Comparison of ENCODE assay signal across 39 mouse cellular contexts in genomic region chr2:85027281-85027680, GRCm38 (mm10). TPM values are rescaled to one million over a fixed set of nuclear protein-coding genes. Genes with fewer than 3 reads are reported as not detected.
A peak's percentile ranks its signal among the peaks of the same experiment; 100 is the strongest.
DNase-seq lines count a peak whose midpoint lies in the region; ATAC-seq and TF ChIP-seq lines count a peak whose summit lies in the region.
"Had no signal": no experiment of that assay in that cellular context is flagged by ENCODE, and none has a peak within 500 bp of the region (broad histone marks: within the 10 kb centered on the region; RNA-seq: fewer than 3 reads in every experiment).

No protein-coding gene starts in this region.

- H3K27me3 ChIP-seq in liver, embryonic 16.5 days (ENCODE audit: control insufficient read depth, insufficient read depth, low read depth, low read length), result no peaks in the 10 kb centered on the region; the same call in none of the 2 replicates
- H3K27me3 ChIP-seq in liver, embryonic 12.5 days (replicated peaks), result peaks cover 44% of the 10 kb centered on the region
- H3K27me3 ChIP-seq in MEL (ENCODE audit: control insufficient read depth in 1 of 2, insufficient read depth in 2 of 2, low read length in 2 of 2), result 0 out of 4 replicates have a peak, but pooled peaks cover 0 to 1% of the 10 kb centered on the region in 2 experiments
- H3K27me3 ChIP-seq: limb, embryonic 12.5 days; neural tube, embryonic 12.5 days had no signal

- H3K4me2 ChIP-seq in liver, embryonic 16.5 days (ENCODE audit: low read depth, low read length), result no peak overlapping the region
- H3K4me2 ChIP-seq in liver, embryonic 12.5 days, result no peak overlapping the region
- H3K4me2 ChIP-seq: heart, embryonic 12.5 days; hindbrain, embryonic 14.5 days; limb, embryonic 12.5 days; liver, embryonic 11.5 days; midbrain, embryonic 11.5 days; neural tube, embryonic 12.5 days had no signal

- H3K36me3 ChIP-seq in liver, embryonic 16.5 days (ENCODE audit: control insufficient read depth, insufficient read depth), result no peaks in the 10 kb centered on the region
- H3K36me3 ChIP-seq in liver, embryonic 12.5 days, result no peaks in the 10 kb centered on the region
- peaks cover 0 to 8% of the 10 kb centered on the region in 2 experiments; a peak in 2 of 4 replicates for H3K36me3 ChIP-seq in MEL (ENCODE audit: control insufficient read depth in 1 of 2, insufficient read depth in 2 of 2, low read length in 2 of 2)
- H3K36me3 ChIP-seq: heart, embryonic 12.5 days; limb, embryonic 12.5 days; neural tube, embryonic 12.5 days had no signal

- no peak for TF ChIP-seq CTCF in MEL (IDR thresholded peaks at IDR 0.05 in 2 of 3, conservative IDR thresholded peaks at IDR 0.05 in 1 of 3; ENCODE audit: control insufficient read depth in 1 of 3, insufficient read depth in 1 of 3, low read depth in 2 of 3, low read length in 3 of 3, poor library complexity in 1 of 3, severe bottlenecking in 1 of 3)

- TF ChIP-seq EP300 in MEL (IDR thresholded peaks at IDR 0.05; ENCODE audit: low read depth in 1 of 2, low read length in 2 of 2), result no peak

- no peaks in the 10 kb centered on the region for H3K79me2 ChIP-seq in MEL (ENCODE audit: control insufficient read depth, insufficient read depth, low read length, poor library complexity)

- peak; percentile 22; the same call in 1 of the 2 replicates for ATAC-seq in liver, embryonic 16.5 days (ENCODE audit: low read depth)
- ATAC-seq in liver, embryonic 12.5 days, result no peak
- peak; percentile 72 for ATAC-seq in granulocyte monocyte progenitor cell, adult 5-6 weeks (replicated peaks; ENCODE audit: poor library complexity, severe bottlenecking)
- peak; percentile 72 for ATAC-seq in neutrophil, adult 5-6 weeks (ENCODE audit: extremely low read depth, insufficient number of reproducible peaks, low FRiP score, poor library complexity, severe bottlenecking)
- ATAC-seq: CD4-positive, CD25-positive, alpha-beta regulatory T cell, adult 4 months; forebrain, embryonic 16.5 days; intestine, postnatal 0 days; midbrain, embryonic 16.5 days had no signal

- H3K27ac ChIP-seq in liver, embryonic 16.5 days (ENCODE audit: low read length), result no peak overlapping the region
- no peak overlapping the region for H3K27ac ChIP-seq in liver, embryonic 12.5 days
- peak overlapping the region; percentile 47 for H3K27ac ChIP-seq in MEL (ENCODE audit: control insufficient read depth, low read depth, low read length)
- H3K27ac ChIP-seq: heart, adult 2 months; hindbrain, embryonic 14.5 days; limb, embryonic 12.5 days; neural tube, embryonic 12.5 days had no signal

- TF ChIP-seq RAD21 in MEL (IDR thresholded peaks at IDR 0.05; ENCODE audit: low read depth, low read length), result no peak

- no peak for TF ChIP-seq POLR2A in MEL (IDR thresholded peaks at IDR 0.05; ENCODE audit: control insufficient read depth in 1 of 2, insufficient read depth in 1 of 2, low read depth in 1 of 2, low read length in 2 of 2, poor library complexity in 1 of 2)

- H3K4me3 ChIP-seq in liver, embryonic 16.5 days (ENCODE audit: low read depth, low read length), result no peak overlapping the region
- no peak overlapping the region for H3K4me3 ChIP-seq in liver, embryonic 12.5 days
- no peak overlapping the region for H3K4me3 ChIP-seq in MEL (ENCODE audit: control insufficient read depth in 1 of 2, insufficient read depth in 1 of 2, low read depth in 2 of 2, low read length in 2 of 2)
- H3K4me3 ChIP-seq: erythroblast, embryonic 14.5 days; heart, adult 2 months; heart, embryonic 12.5 days; limb, embryonic 12.5 days; myocyte; neural tube, embryonic 12.5 days had no signal

- H3K4me1 ChIP-seq in liver, embryonic 16.5 days (ENCODE audit: control insufficient read depth, low read depth, low read length), result no peaks in the 10 kb centered on the region
- H3K4me1 ChIP-seq in liver, embryonic 12.5 days, result peaks cover 8% of the 10 kb centered on the region
- peaks cover 3 to 15% of the 10 kb centered on the region in 2 experiments for H3K4me1 ChIP-seq in MEL (ENCODE audit: control insufficient read depth in 1 of 2, insufficient read depth in 2 of 2, low read length in 2 of 2)
- H3K4me1 ChIP-seq: heart, embryonic 12.5 days; limb, embryonic 12.5 days; neural tube, embryonic 12.5 days had no signal

- no peak overlapping the region for H3K9ac ChIP-seq in liver, embryonic 16.5 days (ENCODE audit: low read depth, low read length)
- no peak overlapping the region for H3K9ac ChIP-seq in liver, embryonic 12.5 days
- peak overlapping the region; percentile 17; the same call in 1 of the 2 replicates for H3K9ac ChIP-seq in MEL (ENCODE audit: control insufficient read depth, low read depth, low read length, poor library complexity, severe bottlenecking)
- H3K9ac ChIP-seq: heart, embryonic 12.5 days; hindbrain, embryonic 14.5 days; limb, embryonic 12.5 days; neural tube, embryonic 12.5 days had no signal

- peak; percentile 79 for DNase-seq in MEL (ENCODE audit: low read depth, low spot score)
- no peak for DNase-seq in frontal cortex, postnatal 14 days (ENCODE audit: low spot score in 2 of 2)
- no peak for DNase-seq in cerebellum, postnatal 25 days
- DNase-seq in layer of hippocampus, adult 9-11 months, result no peak
- DNase-seq: adrenal gland, adult 8-10 months; cerebellum, adult 11 months; cerebellum, adult 9-11 months; gastrocnemius, postnatal 10 days; heart, adult 2 months; heart, postnatal 4 days; kidney, adult 9 months; kidney, postnatal 10 days; lung, adult 2 months; lung, postnatal 10 days; thymus, adult 18-20 months; thymus, postnatal 25 days had no signal

- WGBS in liver, embryonic 16.5 days (ENCODE audit: insufficient replicate concordance), result 24% methylated on average over 5 of the region's 5 CpGs
- 22% methylated on average over 5 of the region's 5 CpGs for WGBS in liver, embryonic 12.5 days (ENCODE audit: insufficient replicate concordance)

- no peaks in the 10 kb centered on the region for H3K9me3 ChIP-seq in liver, embryonic 16.5 days (replicated peaks; ENCODE audit: control insufficient read depth, low read length)
- H3K9me3 ChIP-seq in liver, embryonic 12.5 days (replicated peaks), result no peaks in the 10 kb centered on the region
- no peaks in the 10 kb centered on the region for H3K9me3 ChIP-seq in MEL (replicated peaks; ENCODE audit: insufficient read depth, low read length)
- H3K9me3 ChIP-seq: heart, embryonic 12.5 days; limb, embryonic 12.5 days; neural tube, embryonic 12.5 days had no signal

TF ChIP-seq in MEL, 35 proteins besides CTCF, POLR2A, EP300 and RAD21 (continues in another document):
- 0 out of 2 replicates have a peak, but pooled peaks have one; percentile 30 for TF ChIP-seq TBP (IDR thresholded peaks at IDR 0.05; ENCODE audit: low read depth, low read length)

RNA-seq across cellular contexts. Expression of gene Ssrp1, which starts 9.8 kb away (rescaled TPM):
- polyA plus RNA-seq in liver, embryonic 16.5 days (2015; fragmentation: Nextera tagmentation; extraction: Ambion mirVana), result 127 and 134 TPM in 2 replicates
- 228 and 230 TPM in 2 replicates for polyA plus RNA-seq in liver, embryonic 12.5 days (2016; fragmentation: Nextera tagmentation; extraction: Ambion mirVana)
- 239 and 256 TPM in 2 replicates for total RNA-seq in MEL (2012; rRNA removed)
- 100 to 1,000 TPM; 420 to 875 TPM for polyA plus RNA-seq in MEL (2012; ENCODE audit: insufficient read depth in 1 of 2, insufficient read length in 2 of 2, low read depth in 1 of 2, low replicate concordance in 2 of 2, missing spikeins in 1 of 2)
- total RNA-seq in granulocyte monocyte progenitor cell, adult 5-6 weeks (2014; fragmentation: Nextera tagmentation), result 229 and 255 TPM in 2 replicates
- 454 and 456 TPM in 2 replicates for total RNA-seq in granulocyte monocyte progenitor cell, adult 5-6 weeks (2017)
- 133 and 139 TPM in 2 replicates for total RNA-seq in neutrophil, adult 5-6 weeks (2017)

RNA-seq across cellular contexts. Expression of gene P2rx3, which starts 10.0 kb away (rescaled TPM):
- 0.46 and 0.55 TPM in 2 replicates for polyA plus RNA-seq in liver, embryonic 16.5 days (2015; fragmentation: Nextera tagmentation; extraction: Ambion mirVana)
- polyA plus RNA-seq in liver, embryonic 12.5 days (2016; fragmentation: Nextera tagmentation; extraction: Ambion mirVana), result 0.30 and 0.61 TPM in 2 replicates
- total RNA-seq in MEL (2012; rRNA removed), result 0.26 TPM in 1 of 2 replicates, not detected in the other
- polyA plus RNA-seq in MEL (2012; ENCODE audit: insufficient read depth in 1 of 2, insufficient read length in 2 of 2, low read depth in 1 of 2, low replicate concordance in 2 of 2, missing spikeins in 1 of 2), result under 1 TPM in 1 of 2 experiments, not detected in 1; 0.36 TPM
- 0.68 and 0.92 TPM in 2 replicates for total RNA-seq in granulocyte monocyte progenitor cell, adult 5-6 weeks (2014; fragmentation: Nextera tagmentation)
- total RNA-seq in granulocyte monocyte progenitor cell, adult 5-6 weeks (2017), result 0.10 and 0.52 TPM in 2 replicates
- total RNA-seq in neutrophil, adult 5-6 weeks (2017), result not detected in 2 replicates
- polyA plus RNA-seq: erythroblast, embryonic 14.5 days had no signal

RNA-seq across cellular contexts. Expression of gene Tnks1bp1, which starts 20.5 kb away (rescaled TPM):
- 5.4 and 6.4 TPM in 2 replicates for polyA plus RNA-seq in liver, embryonic 16.5 days (2015; fragmentation: Nextera tagmentation; extraction: Ambion mirVana)
- polyA plus RNA-seq in liver, embryonic 12.5 days (2016; fragmentation: Nextera tagmentation; extraction: Ambion mirVana), result 7.9 and 8.7 TPM in 2 replicates
- 5.5 and 5.9 TPM in 2 replicates for total RNA-seq in MEL (2012; rRNA removed)
- 1 to 10 TPM in 1 of 2 experiments, not detected in 1; 9.9 TPM for polyA plus RNA-seq in MEL (2012; ENCODE audit: insufficient read depth in 1 of 2, insufficient read length in 2 of 2, low read depth in 1 of 2, low replicate concordance in 2 of 2, missing spikeins in 1 of 2)
- total RNA-seq in granulocyte monocyte progenitor cell, adult 5-6 weeks (2014; fragmentation: Nextera tagmentation), result 0.47 and 1.4 TPM in 2 replicates
- 2.2 and 4.9 TPM in 2 replicates for total RNA-seq in granulocyte monocyte progenitor cell, adult 5-6 weeks (2017)
- 10.6 and 13.3 TPM in 2 replicates for total RNA-seq in neutrophil, adult 5-6 weeks (2017)

RNA-seq across cellular contexts. Expression of gene Prg3, which starts 39.3 kb away (rescaled TPM):
- polyA plus RNA-seq in liver, embryonic 16.5 days (2015; fragmentation: Nextera tagmentation; extraction: Ambion mirVana), result 5.0 and 5.6 TPM in 2 replicates
- 3.1 and 7.1 TPM in 2 replicates for polyA plus RNA-seq in liver, embryonic 12.5 days (2016; fragmentation: Nextera tagmentation; extraction: Ambion mirVana)
- not detected in 2 replicates for total RNA-seq in MEL (2012; rRNA removed)
- not detected for polyA plus RNA-seq in MEL (2012; ENCODE audit: insufficient read depth in 1 of 2, insufficient read length in 2 of 2, low read depth in 1 of 2, low replicate concordance in 2 of 2, missing spikeins in 1 of 2)
- total RNA-seq in granulocyte monocyte progenitor cell, adult 5-6 weeks (2014; fragmentation: Nextera tagmentation), result 7.6 and 17.0 TPM in 2 replicates
- total RNA-seq in granulocyte monocyte progenitor cell, adult 5-6 weeks (2017), result 10.5 and 16.0 TPM in 2 replicates
- total RNA-seq in neutrophil, adult 5-6 weeks (2017), result not detected in 2 replicates
- total RNA-seq: adrenal gland, adult 8-10 months; gastrocnemius, postnatal 10 days; heart, adult 2 months; heart, postnatal 4 days; left cerebral cortex, adult 18-20 months; left cerebral cortex, postnatal 14 days had no signal
- polyA plus RNA-seq: CD4-positive, CD25-positive, alpha-beta regulatory T cell, adult 4 months; cortical plate, adult 2 months; embryonic facial prominence, embryonic 14.5 days; forebrain, embryonic 11.5 days; forebrain, embryonic 16.5 days; heart, adult 2 months; heart, postnatal 0 days; hindbrain, embryonic 14.5 days; intestine, postnatal 0 days; large intestine, adult 2 months; limb, embryonic 12.5 days; lung, adult 2 months; midbrain, embryonic 11.5 days; midbrain, embryonic 16.5 days; myocyte had no signal

RNA-seq across cellular contexts. Expression of gene Prg2, which starts 47.0 kb away (rescaled TPM):
- 71.0 and 84.0 TPM in 2 replicates for polyA plus RNA-seq in liver, embryonic 16.5 days (2015; fragmentation: Nextera tagmentation; extraction: Ambion mirVana)
- 27.7 and 79.1 TPM in 2 replicates for polyA plus RNA-seq in liver, embryonic 12.5 days (2016; fragmentation: Nextera tagmentation; extraction: Ambion mirVana)
- total RNA-seq in MEL (2012; rRNA removed), result 0.42 TPM in 1 of 2 replicates, not detected in the other
- polyA plus RNA-seq in MEL (2012; ENCODE audit: insufficient read depth in 1 of 2, insufficient read length in 2 of 2, low read depth in 1 of 2, low replicate concordance in 2 of 2, missing spikeins in 1 of 2), result under 1 TPM in 1 of 2 experiments, not detected in 1; 0.17 TPM
- not detected in 2 replicates for total RNA-seq in granulocyte monocyte progenitor cell, adult 5-6 weeks (2014; fragmentation: Nextera tagmentation)
- total RNA-seq in granulocyte monocyte progenitor cell, adult 5-6 weeks (2017), result 73.5 and 97.1 TPM in 2 replicates
- total RNA-seq in neutrophil, adult 5-6 weeks (2017), result 0.93 TPM in 1 of 2 replicates, not detected in the other
- total RNA-seq: adrenal gland, adult 8-10 months; heart, adult 2 months; heart, postnatal 4 days; left cerebral cortex, adult 18-20 months; left cerebral cortex, postnatal 14 days had no signal
- polyA plus RNA-seq: CD4-positive, CD25-positive, alpha-beta regulatory T cell, adult 4 months; cortical plate, adult 2 months; embryonic facial prominence, embryonic 14.5 days; erythroblast, embryonic 14.5 days; forebrain, embryonic 11.5 days; forebrain, embryonic 16.5 days; heart, postnatal 0 days; hindbrain, embryonic 14.5 days; intestine, postnatal 0 days; midbrain, embryonic 16.5 days; myocyte had no signal
